Comparison of ENCODE assay signal across 9 mouse cellular contexts in the genomic region with DNA sequence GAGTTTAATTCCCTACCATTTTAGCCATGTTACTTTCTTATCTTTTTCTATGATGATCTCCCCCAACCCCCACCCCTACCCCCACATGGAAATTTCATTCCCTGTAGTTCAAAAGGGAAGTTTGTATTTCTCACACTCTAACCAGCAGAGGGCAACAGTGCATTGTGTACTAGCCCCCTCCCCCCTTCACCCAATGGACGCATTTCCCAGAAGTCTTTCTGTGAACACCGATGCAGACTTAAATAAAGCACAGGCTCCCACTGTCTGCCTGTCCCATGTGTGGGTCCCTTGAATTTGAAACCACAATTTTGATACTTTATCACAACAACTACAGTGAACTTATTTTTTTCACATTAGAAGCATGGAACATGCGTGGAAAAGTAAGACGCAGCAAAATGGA.
DNase-seq lines count a peak whose midpoint lies in the region; ATAC-seq and TF ChIP-seq lines count a peak whose summit lies in the region.
"Had no signal": no experiment of that assay in that cellular context is flagged by ENCODE, and none has a peak within 500 bp of the region (broad histone marks: within the 10 kb centered on the region; RNA-seq: fewer than 3 reads in every experiment).

No protein-coding gene starts in this region.

- H3K9me3 ChIP-seq in embryonic facial prominence, embryonic 15.5 days (replicated peaks): no peaks in the 10 kb centered on the region
- H3K9me3 ChIP-seq in intestine, postnatal 0 days (ENCODE audit: control insufficient read depth): no peaks in the 10 kb centered on the region
- no peaks in the 10 kb centered on the region for H3K9me3 ChIP-seq in liver, postnatal 0 days (ENCODE audit: low read length)
- H3K9me3 ChIP-seq: megakaryocyte, embryonic 14.5 days had no signal

- H3K36me3 ChIP-seq in embryonic facial prominence, embryonic 15.5 days: no peaks in the 10 kb centered on the region
- H3K36me3 ChIP-seq in intestine, postnatal 0 days (ENCODE audit: control insufficient read depth, insufficient read depth): no peaks in the 10 kb centered on the region
- H3K36me3 ChIP-seq in liver, postnatal 0 days (replicated peaks; ENCODE audit: insufficient read depth, low read length): no peaks in the 10 kb centered on the region

- no peak for TF ChIP-seq EP300 in liver, postnatal 0 days (IDR thresholded peaks at IDR 0.05; ENCODE audit: low read depth)

- TF ChIP-seq CTCF in intestine, postnatal 0 days (IDR thresholded peaks at IDR 0.05; ENCODE audit: low read depth): peak; percentile 72
- TF ChIP-seq CTCF in liver, postnatal 0 days (IDR thresholded peaks at IDR 0.05; ENCODE audit: low read depth): peak; percentile 71

- intact Hi-C loops in left cerebral cortex, postnatal 36 days (cut with DNase I): no loop called here

- H3K4me3 ChIP-seq in embryonic facial prominence, embryonic 15.5 days (replicated peaks): peak overlapping the region; percentile 18
- H3K4me3 ChIP-seq in intestine, postnatal 0 days (ENCODE audit: low read depth, low read length): no peak overlapping the region
- no peak overlapping the region for H3K4me3 ChIP-seq in liver, postnatal 0 days (ENCODE audit: low read depth, low read length)
- H3K4me3 ChIP-seq: megakaryocyte, embryonic 14.5 days had no signal

- DNase-seq in left cerebral cortex, adult 18-20 months (ENCODE audit: low spot score in 2 of 2): peak; percentile 16 to 20
- no peak for DNase-seq in left cerebral cortex, postnatal 36 days (ENCODE audit: low spot score in 2 of 2)
- peak; percentile 71 for DNase-seq in adrenal gland, postnatal 14 days
- peak; percentile 43 for DNase-seq in liver, postnatal 0 days
- peak; percentile 49 for DNase-seq in testis, postnatal 10 days (ENCODE audit: low spot score)

- 22% methylated on average over 4 of the region's 4 CpGs for WGBS in embryonic facial prominence, embryonic 15.5 days
- WGBS in intestine, postnatal 0 days: 44% methylated on average over 4 of the region's 4 CpGs
- WGBS in liver, postnatal 0 days (ENCODE audit: insufficient replicate concordance): 37% methylated on average over 4 of the region's 4 CpGs

- H3K4me1 ChIP-seq in embryonic facial prominence, embryonic 15.5 days: no peaks in the 10 kb centered on the region
- H3K4me1 ChIP-seq in intestine, postnatal 0 days (replicated peaks; ENCODE audit: control insufficient read depth, insufficient read depth, low read length): no peaks in the 10 kb centered on the region
- no peaks in the 10 kb centered on the region for H3K4me1 ChIP-seq in liver, postnatal 0 days (ENCODE audit: insufficient read depth)
- H3K4me1 ChIP-seq: megakaryocyte, embryonic 14.5 days had no signal

- peak; percentile 54; the same call in 1 of the 2 replicates for ATAC-seq in embryonic facial prominence, embryonic 15.5 days (ENCODE audit: insufficient number of reproducible peaks, low FRiP score, low TSS enrichment, low read depth)
- ATAC-seq in intestine, postnatal 0 days: no peak
- ATAC-seq in liver, postnatal 0 days: peak; percentile 41; the same call in 1 of the 2 replicates
- no peak for ATAC-seq in activated CD4-positive, CD25-positive, alpha-beta regulatory T cell, adult 4 months

- H3K9ac ChIP-seq in embryonic facial prominence, embryonic 15.5 days: no peak overlapping the region
- H3K9ac ChIP-seq in intestine, postnatal 0 days (ENCODE audit: low read depth, low read length): no peak overlapping the region
- H3K9ac ChIP-seq in liver, postnatal 0 days (replicated peaks): no peak overlapping the region

- no peak overlapping the region for H3K27ac ChIP-seq in embryonic facial prominence, embryonic 15.5 days (replicated peaks)
- H3K27ac ChIP-seq in intestine, postnatal 0 days (ENCODE audit: low read depth, low read length): no peak overlapping the region
- no peak overlapping the region for H3K27ac ChIP-seq in liver, postnatal 0 days (ENCODE audit: low read depth)

- H3K4me2 ChIP-seq in embryonic facial prominence, embryonic 15.5 days (replicated peaks): peak overlapping the region; percentile 42
- H3K4me2 ChIP-seq in intestine, postnatal 0 days (replicated peaks; ENCODE audit: low read depth): 0 out of 2 replicates have a peak overlapping the region, but pooled peaks have one; percentile 27
- 0 out of 2 replicates have a peak overlapping the region, but pooled peaks have one; percentile 32 for H3K4me2 ChIP-seq in liver, postnatal 0 days (ENCODE audit: low read depth, low read length)

- H3K27me3 ChIP-seq in embryonic facial prominence, embryonic 15.5 days: no peaks in the 10 kb centered on the region
- no peaks in the 10 kb centered on the region for H3K27me3 ChIP-seq in intestine, postnatal 0 days (replicated peaks; ENCODE audit: control insufficient read depth, insufficient read depth, low read length)
- no peaks in the 10 kb centered on the region for H3K27me3 ChIP-seq in liver, postnatal 0 days (ENCODE audit: insufficient read depth, low read length)
- H3K27me3 ChIP-seq: megakaryocyte, embryonic 14.5 days had no signal

Comparison
In these comparisons a context has a peak if more than half of its experiments do, and no peak if none do; other contexts are left out.
1. DNase-seq: peak in left cerebral cortex, adult 18-20 months (2 of 2), adrenal gland, postnatal 14 days (single experiment), liver, postnatal 0 days (single experiment) and testis, postnatal 10 days (single experiment); none in left cerebral cortex, postnatal 36 days (0 of 2).
2. ATAC-seq: peak in embryonic facial prominence, embryonic 15.5 days (single experiment) and liver, postnatal 0 days (single experiment); none in intestine, postnatal 0 days (single experiment) and activated CD4-positive, CD25-positive, alpha-beta regulatory T cell, adult 4 months (single experiment).
3. Peak in every context shown above with its lines, with median percentiles within 50 percentile points of each other: H3K4me2 ChIP-seq.